ENCODE assay signal across 14 mouse cellular contexts in the genomic region with DNA sequence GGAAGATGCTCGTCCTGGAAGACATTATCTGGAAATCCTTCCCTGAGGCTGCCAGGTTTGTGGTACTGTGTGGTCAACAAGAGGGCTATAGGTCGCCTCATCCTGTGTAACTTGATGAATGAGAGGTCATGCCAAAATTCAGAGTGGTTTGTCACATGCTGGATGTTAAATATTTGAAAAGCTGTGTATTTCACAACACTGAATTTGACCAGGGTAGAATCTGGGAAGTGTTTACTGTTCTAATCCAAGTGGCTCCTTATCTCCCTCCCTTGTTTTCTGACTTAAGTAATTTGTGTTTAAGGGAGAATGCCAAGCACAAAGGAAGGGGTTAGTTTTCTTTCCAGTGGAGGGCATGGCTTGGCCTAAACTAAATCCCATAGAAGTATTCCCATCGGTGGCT. TPM values are rescaled to one million over a fixed set of nuclear protein-coding genes. Genes with fewer than 3 reads are reported as not detected.
"Had no signal": no experiment of that assay in that cellular context is flagged by ENCODE, and none has a peak within 500 bp of the region (broad histone marks: within the 10 kb centered on the region; RNA-seq: fewer than 3 reads in every experiment).

No protein-coding gene starts in this region.

- H3K4me2 ChIP-seq: kidney, embryonic 15.5 days; limb, embryonic 13.5 days; midbrain, embryonic 11.5 days; midbrain, embryonic 15.5 days; neural tube, embryonic 12.5 days had no signal

- ATAC-seq: intestine, embryonic 16.5 days; midbrain, embryonic 15.5 days had no signal

- H3K9me3 ChIP-seq: kidney, embryonic 15.5 days; limb, embryonic 13.5 days; megakaryocyte, embryonic 14.5 days; midbrain, embryonic 15.5 days; neural tube, embryonic 12.5 days had no signal

- H3K27ac ChIP-seq: kidney, embryonic 15.5 days; limb, embryonic 13.5 days; liver, embryonic 14.5 days; macrophage; midbrain, embryonic 15.5 days; neural tube, embryonic 12.5 days had no signal

- H3K4me1 ChIP-seq: midbrain, embryonic 15.5 days; neural tube, embryonic 12.5 days had no signal

- H3K27me3 ChIP-seq: kidney, embryonic 15.5 days; limb, embryonic 13.5 days; midbrain, embryonic 15.5 days; neural tube, embryonic 12.5 days had no signal

- DNase-seq: kidney, postnatal 14 days; left cerebral cortex, postnatal 4 days; spleen, adult 18-20 months; thymus, adult 18-20 months; thymus, postnatal 36 days had no signal

- H3K4me3 ChIP-seq: kidney, embryonic 15.5 days; limb, embryonic 13.5 days; megakaryocyte, embryonic 14.5 days; midbrain, embryonic 15.5 days; neural tube, embryonic 12.5 days had no signal

- H3K9ac ChIP-seq: kidney, embryonic 15.5 days; limb, embryonic 13.5 days; liver, embryonic 14.5 days; midbrain, embryonic 15.5 days; neural tube, embryonic 12.5 days had no signal

- H3K36me3 ChIP-seq: kidney, embryonic 15.5 days; limb, embryonic 13.5 days; midbrain, embryonic 15.5 days; neural tube, embryonic 12.5 days had no signal

RNA-seq across cellular contexts. Expression of a gene that starts 18.3 kb away (rescaled TPM):
- polyA plus RNA-seq: macrophage; midbrain, embryonic 11.5 days had no signal
